ENCODE assay signal across 8 mouse cellular contexts in the genomic region with DNA sequence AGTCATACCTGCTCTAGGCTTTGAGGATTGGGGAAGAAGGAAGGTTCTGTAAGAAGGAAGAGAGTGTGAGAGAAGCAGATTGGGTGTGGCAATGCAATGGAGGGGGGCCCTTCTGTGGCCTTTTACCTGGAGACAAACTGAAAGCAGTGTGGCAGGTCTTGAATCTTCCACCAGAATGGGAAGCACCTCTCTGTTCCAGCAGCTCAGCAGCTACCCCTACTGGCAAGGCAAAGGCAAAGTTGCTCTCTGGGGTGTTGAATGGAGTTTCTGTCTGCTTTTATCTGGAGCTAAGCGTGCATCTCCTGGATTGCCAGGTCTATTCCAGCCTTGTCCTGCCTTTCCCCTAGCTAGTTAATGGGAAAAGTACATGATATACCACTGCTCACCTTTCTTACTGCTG.
DNase-seq lines count a peak whose midpoint lies in the region; ATAC-seq and TF ChIP-seq lines count a peak whose summit lies in the region.

No protein-coding gene starts in this region.

- no peak for TF ChIP-seq POLR2A in thymus, adult 2 months (IDR thresholded peaks at IDR 0.05; ENCODE audit: control insufficient read depth, extremely low read depth, insufficient read depth, low read length, poor library complexity)

- H3K9ac ChIP-seq in lung, embryonic 14.5 days = no peak overlapping the region

- no peak for TF ChIP-seq CTCF in thymus, adult 2 months (IDR thresholded peaks at IDR 0.05; ENCODE audit: borderline replicate concordance, control insufficient read depth, extremely low read depth, insufficient read depth, low read length, poor library complexity)
- peak; percentile 92 for TF ChIP-seq CTCF in lung, embryonic 14.5 days (IDR thresholded peaks at IDR 0.05; ENCODE audit: low read depth)

- no peak overlapping the region for H3K4me3 ChIP-seq in thymus, adult 2 months (ENCODE audit: control insufficient read depth, insufficient read depth, low read length)
- H3K4me3 ChIP-seq in lung, embryonic 14.5 days (ENCODE audit: low read depth, low read length) = no peak overlapping the region

- H3K36me3 ChIP-seq in thymus, adult 2 months (ENCODE audit: control insufficient read depth, insufficient read depth, low read length) = no peaks in the 10 kb centered on the region
- no peaks in the 10 kb centered on the region for H3K36me3 ChIP-seq in lung, embryonic 14.5 days (ENCODE audit: insufficient read depth)

- H3K4me1 ChIP-seq in thymus, adult 2 months (replicated peaks; ENCODE audit: control insufficient read depth, insufficient read depth, low read length) = no peaks in the 10 kb centered on the region
- H3K4me1 ChIP-seq in lung, embryonic 14.5 days (ENCODE audit: insufficient read depth) = no peaks in the 10 kb centered on the region

- ATAC-seq in lung, embryonic 14.5 days (ENCODE audit: insufficient read depth) = no peak

- no peaks in the 10 kb centered on the region for H3K27me3 ChIP-seq in thymus, adult 2 months (ENCODE audit: control insufficient read depth, insufficient read depth, low read length)
- H3K27me3 ChIP-seq in lung, embryonic 14.5 days (ENCODE audit: insufficient read depth, low read length) = no peaks in the 10 kb centered on the region

- WGBS in thymus, adult 2 months = 41% methylated on average over 1 of the region's 1 CpGs
- 19% methylated on average over 1 of the region's 1 CpGs for WGBS in lung, embryonic 14.5 days

- no peak overlapping the region for H3K4me2 ChIP-seq in lung, embryonic 14.5 days

- no peaks in the 10 kb centered on the region for H3K9me3 ChIP-seq in lung, embryonic 14.5 days (ENCODE audit: low read depth, low read length)

- H3K27ac ChIP-seq in thymus, adult 2 months (ENCODE audit: control insufficient read depth, insufficient read depth, low read length) = no peak overlapping the region
- H3K27ac ChIP-seq in lung, embryonic 14.5 days (ENCODE audit: low read depth) = no peak overlapping the region

- peak; percentile 16 for DNase-seq in thymus, adult 2 months
- no peak for DNase-seq in thymus, adult 18-20 months
- DNase-seq in cerebellum, adult 8-10 months = peak; percentile 62
- DNase-seq in gastrocnemius, postnatal 25 days = peak; percentile 52
- peak; percentile 47 for DNase-seq in kidney, postnatal 14 days
- DNase-seq in lung, embryonic 14.5 days = peak; percentile 77
- peak; percentile 51 for DNase-seq in right cerebral cortex, postnatal 4 days
- DNase-seq in B cell, adult 2 months = no peak

Comparison
In these comparisons a context has a peak if more than half of its experiments do, and no peak if none do; other contexts are left out.
1. DNase-seq: peak in thymus, adult 2 months (single experiment), cerebellum, adult 8-10 months (single experiment), gastrocnemius, postnatal 25 days (single experiment), kidney, postnatal 14 days (single experiment), lung, embryonic 14.5 days (single experiment) and right cerebral cortex, postnatal 4 days (single experiment); none in thymus, adult 18-20 months (0 of 2) and B cell, adult 2 months (0 of 2).